Comparison of ENCODE assay signal across 28 mouse cellular contexts in genomic region chr6:127392799-127393172, GRCm38 (mm10). TPM values are rescaled to one million over a fixed set of nuclear protein-coding genes. Genes with fewer than 3 reads are reported as not detected.
DNase-seq lines count a peak whose midpoint lies in the region; ATAC-seq lines count a peak whose summit lies in the region.
"Had no signal": no experiment of that assay in that cellular context is flagged by ENCODE, and none has a peak within 500 bp of the region (broad histone marks: within the 10 kb centered on the region; RNA-seq: fewer than 3 reads in every experiment).

No protein-coding gene starts in this region.

- 58% methylated on average over 1 of the region's 1 CpGs for WGBS in liver, embryonic 13.5 days (ENCODE audit: insufficient replicate concordance)
- 93% methylated on average over 1 of the region's 1 CpGs for WGBS in midbrain, embryonic 10.5 days
- 94% methylated on average over 1 of the region's 1 CpGs for WGBS in midbrain, embryonic 13.5 days
- 38% methylated on average over 1 of the region's 1 CpGs for WGBS in liver, embryonic 16.5 days (ENCODE audit: insufficient replicate concordance)

- H3K4me2 ChIP-seq in liver, embryonic 13.5 days: peak overlapping the region; percentile 13; the same call in 1 of the 2 replicates
- H3K4me2 ChIP-seq in midbrain, embryonic 13.5 days (replicated peaks): no peak overlapping the region
- H3K4me2 ChIP-seq in liver, embryonic 16.5 days (ENCODE audit: low read depth, low read length): no peak overlapping the region
- H3K4me2 ChIP-seq: heart, embryonic 11.5 days; hindbrain, embryonic 13.5 days; limb, embryonic 15.5 days; midbrain, embryonic 11.5 days; neural tube, embryonic 12.5 days had no signal

- no peaks in the 10 kb centered on the region for H3K27me3 ChIP-seq in liver, embryonic 13.5 days
- no peaks in the 10 kb centered on the region for H3K27me3 ChIP-seq in midbrain, embryonic 10.5 days (ENCODE audit: low read depth, poor library complexity, severe bottlenecking)
- H3K27me3 ChIP-seq in midbrain, embryonic 13.5 days: no peaks in the 10 kb centered on the region
- no peaks in the 10 kb centered on the region for H3K27me3 ChIP-seq in liver, embryonic 16.5 days (ENCODE audit: control insufficient read depth, insufficient read depth, low read depth, low read length)
- H3K27me3 ChIP-seq: hindbrain, embryonic 13.5 days; limb, embryonic 15.5 days; neural tube, embryonic 12.5 days had no signal

- DNase-seq in liver, embryonic 13.5 days: no peak
- no peak for DNase-seq in liver
- no peak for DNase-seq in midbrain, embryonic 10.5 days (ENCODE audit: low spot score)
- DNase-seq in layer of hippocampus, adult 18-20 months (ENCODE audit: low spot score in 2 of 2): no peak
- DNase-seq in kidney, postnatal 36 days: no peak
- DNase-seq: adrenal gland, postnatal 25 days; cerebellum, adult 11-12 months; gastrocnemius, adult 2 months; gastrocnemius, postnatal 36 days; heart, adult 18-20 months; heart, postnatal 36 days; kidney, postnatal 14 days; right cerebral cortex, adult 18-20 months; spleen, adult 18-20 months; thymus, postnatal 14 days had no signal

- no peak overlapping the region for H3K9ac ChIP-seq in liver, embryonic 13.5 days
- H3K9ac ChIP-seq in midbrain, embryonic 13.5 days (replicated peaks): no peak overlapping the region
- no peak overlapping the region for H3K9ac ChIP-seq in liver, embryonic 16.5 days (ENCODE audit: low read depth, low read length)
- H3K9ac ChIP-seq: hindbrain, embryonic 13.5 days; limb, embryonic 15.5 days; neural tube, embryonic 12.5 days had no signal

- peak overlapping the region; percentile 59 for H3K27ac ChIP-seq in liver, embryonic 13.5 days
- peak overlapping the region; percentile 81 for H3K27ac ChIP-seq in midbrain, embryonic 10.5 days (replicated peaks)
- no peak overlapping the region for H3K27ac ChIP-seq in midbrain, embryonic 13.5 days
- peak overlapping the region; percentile 54; the same call in 1 of the 2 replicates for H3K27ac ChIP-seq in liver, embryonic 16.5 days (ENCODE audit: low read length)
- H3K27ac ChIP-seq: gastrocnemius, adult 2 months; hindbrain, embryonic 13.5 days; layer of hippocampus, adult 2 months; limb, embryonic 10.5 days; limb, embryonic 15.5 days; macrophage; neural tube, embryonic 12.5 days had no signal

- H3K36me3 ChIP-seq in liver, embryonic 13.5 days: no peaks in the 10 kb centered on the region
- no peaks in the 10 kb centered on the region for H3K36me3 ChIP-seq in midbrain, embryonic 10.5 days
- H3K36me3 ChIP-seq in midbrain, embryonic 13.5 days: no peaks in the 10 kb centered on the region
- no peaks in the 10 kb centered on the region for H3K36me3 ChIP-seq in liver, embryonic 16.5 days (ENCODE audit: control insufficient read depth, insufficient read depth)
- H3K36me3 ChIP-seq: hindbrain, embryonic 13.5 days; limb, embryonic 10.5 days; limb, embryonic 15.5 days; neural tube, embryonic 12.5 days had no signal

- ATAC-seq in liver, embryonic 13.5 days (ENCODE audit: low read depth): no peak
- ATAC-seq in midbrain, embryonic 13.5 days: no peak
- ATAC-seq in liver, embryonic 16.5 days (ENCODE audit: low read depth): peak; percentile 54
- ATAC-seq: CD4-positive, CD25-positive, alpha-beta regulatory T cell, adult 4 months; intestine, postnatal 0 days had no signal

- no peaks in the 10 kb centered on the region for H3K9me3 ChIP-seq in liver, embryonic 13.5 days (replicated peaks)
- no peaks in the 10 kb centered on the region for H3K9me3 ChIP-seq in midbrain, embryonic 10.5 days (replicated peaks)
- no peaks in the 10 kb centered on the region for H3K9me3 ChIP-seq in midbrain, embryonic 13.5 days
- no peaks in the 10 kb centered on the region for H3K9me3 ChIP-seq in liver, embryonic 16.5 days (replicated peaks; ENCODE audit: control insufficient read depth, low read length)
- H3K9me3 ChIP-seq: hindbrain, embryonic 13.5 days; limb, embryonic 10.5 days; limb, embryonic 15.5 days; neural tube, embryonic 12.5 days had no signal

- H3K4me3 ChIP-seq in liver, embryonic 13.5 days (replicated peaks): no peak overlapping the region
- no peak overlapping the region for H3K4me3 ChIP-seq in midbrain, embryonic 10.5 days
- no peak overlapping the region for H3K4me3 ChIP-seq in midbrain, embryonic 13.5 days (replicated peaks)
- H3K4me3 ChIP-seq in liver, embryonic 16.5 days (ENCODE audit: low read depth, low read length): no peak overlapping the region
- H3K4me3 ChIP-seq: gastrocnemius, adult 2 months; hindbrain, embryonic 13.5 days; layer of hippocampus, adult 2 months; limb, embryonic 10.5 days; limb, embryonic 15.5 days; myocyte; neural tube, embryonic 12.5 days had no signal

- H3K4me1 ChIP-seq in liver, embryonic 13.5 days (replicated peaks): peaks cover 41% of the 10 kb centered on the region
- peaks cover 33% of the 10 kb centered on the region for H3K4me1 ChIP-seq in midbrain, embryonic 10.5 days
- peaks cover 23% of the 10 kb centered on the region for H3K4me1 ChIP-seq in midbrain, embryonic 13.5 days (replicated peaks)
- H3K4me1 ChIP-seq in liver, embryonic 16.5 days (ENCODE audit: control insufficient read depth, low read depth, low read length): peaks cover 34% of the 10 kb centered on the region
- H3K4me1 ChIP-seq: limb, embryonic 15.5 days had no signal

RNA-seq across cellular contexts. Expression of gene Parp11, which starts 53.9 kb away (rescaled TPM):
- polyA plus RNA-seq in liver, embryonic 13.5 days (2015; fragmentation: Nextera tagmentation; extraction: Ambion mirVana): 6.2 and 7.5 TPM in 2 replicates
- polyA plus RNA-seq in midbrain, embryonic 10.5 days (2016; fragmentation: Nextera tagmentation; extraction: Ambion mirVana): 39.0 and 48.4 TPM in 2 replicates
- 90.4 and 91.7 TPM in 2 replicates for polyA plus RNA-seq in midbrain, embryonic 13.5 days (2015; fragmentation: Nextera tagmentation; extraction: Ambion mirVana)
- polyA plus RNA-seq in liver, embryonic 16.5 days (2015; fragmentation: Nextera tagmentation; extraction: Ambion mirVana): 5.7 and 6.3 TPM in 2 replicates
- total RNA-seq in layer of hippocampus, adult 18-20 months (2021): 10 to 100 TPM; 25.6 to 29.5 TPM
